In the genomic region with DNA sequence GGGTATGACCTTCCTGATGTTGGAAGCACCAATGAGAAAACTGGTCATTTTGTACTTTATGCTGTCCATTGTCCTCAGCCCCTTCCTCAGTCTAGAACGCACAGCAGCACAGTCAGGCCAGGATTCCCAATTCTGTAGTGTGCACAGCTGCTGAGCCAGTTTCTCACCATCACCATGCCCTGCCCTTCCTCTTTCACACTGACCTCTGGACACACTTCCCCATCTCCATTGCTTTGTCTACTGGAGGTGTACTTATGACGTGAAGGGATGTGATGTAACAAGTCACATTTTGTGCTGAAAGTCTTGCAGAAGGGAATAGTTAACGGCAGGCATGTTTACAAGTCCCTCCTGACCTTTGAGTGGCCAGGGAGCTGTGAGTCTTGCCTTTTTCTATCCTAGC, we compare ENCODE assay signal across 32 mouse cellular contexts. TPM values are rescaled to one million over a fixed set of nuclear protein-coding genes. Genes with fewer than 3 reads are reported as not detected.
DNase-seq lines count a peak whose midpoint lies in the region; ATAC-seq and TF ChIP-seq lines count a peak whose summit lies in the region.
"Had no signal": no experiment of that assay in that cellular context is flagged by ENCODE, and none has a peak within 500 bp of the region (broad histone marks: within the 10 kb centered on the region; RNA-seq: fewer than 3 reads in every experiment).

No protein-coding gene starts in this region.

- ATAC-seq in lung, postnatal 0 days, result peak; percentile 31; the same call in 1 of the 2 replicates
- ATAC-seq in megakaryocyte, adult 5-6 weeks (ENCODE audit: poor library complexity, severe bottlenecking), result peak; percentile 99
- no peak for ATAC-seq in erythroblast, adult 5-6 weeks (replicated peaks; ENCODE audit: low FRiP score, poor library complexity, severe bottlenecking)
- ATAC-seq: forebrain, postnatal 0 days; intestine, embryonic 15.5 days; midbrain, embryonic 15.5 days had no signal

- peaks cover 31% of the 10 kb centered on the region for H3K36me3 ChIP-seq in lung, postnatal 0 days (ENCODE audit: insufficient read depth, low read length)
- H3K36me3 ChIP-seq in splenic B cell, adult 2 months (ENCODE audit: control insufficient read depth, insufficient read depth, low read length, poor library complexity, severe bottlenecking), result peaks cover 3% of the 10 kb centered on the region

- H3K9me3 ChIP-seq in lung, postnatal 0 days (ENCODE audit: low read length), result no peaks in the 10 kb centered on the region
- H3K9me3 ChIP-seq: forebrain, embryonic 12.5 days; G1E; heart, embryonic 13.5 days; hindbrain, embryonic 12.5 days; intestine, embryonic 15.5 days; midbrain, embryonic 10.5 days; midbrain, embryonic 15.5 days; neural tube, embryonic 12.5 days had no signal

- no peak overlapping the region for H3K4me3 ChIP-seq in lung, postnatal 0 days (ENCODE audit: low read depth, low read length)
- H3K4me3 ChIP-seq: forebrain, embryonic 12.5 days; heart, embryonic 13.5 days; hindbrain, embryonic 12.5 days; intestine, embryonic 15.5 days; midbrain, embryonic 10.5 days; midbrain, embryonic 15.5 days; myocyte; neural tube, embryonic 12.5 days had no signal

- intact Hi-C loops in heart, postnatal 10 days (cut with DNase I), result loop anchor here (2.0 to 10.0 kb wide), 2 partner anchors 20 to 354 kb away; no protein-coding TSS in a partner anchor

- DNase-seq in heart, adult 11 months, result peak; percentile 89
- no peak for DNase-seq in heart, postnatal 10 days
- DNase-seq in lung, postnatal 0 days (ENCODE audit: low spot score), result peak; percentile 48
- no peak for DNase-seq in lung, adult 18-20 months
- DNase-seq in splenic B cell, adult 2 months (ENCODE audit: low read depth, low spot score), result peak; percentile 14
- DNase-seq in layer of hippocampus, postnatal 10 days (ENCODE audit: low spot score in 2 of 2), result no peak
- DNase-seq: adrenal gland, postnatal 14 days; cerebellum, adult 11-12 months; cerebellum, adult 9-11 months; forebrain, postnatal 0 days; heart, postnatal 14 days; kidney, adult 2 months; layer of hippocampus, adult 9-11 months; lung, embryonic 14.5 days; right cerebral cortex, postnatal 4 days; thymus, adult 2 months; thymus, postnatal 36 days had no signal

- no peaks in the 10 kb centered on the region for H3K4me1 ChIP-seq in lung, postnatal 0 days (ENCODE audit: insufficient read depth, low read depth, low read length)
- H3K4me1 ChIP-seq: forebrain, embryonic 12.5 days; heart, embryonic 13.5 days; hindbrain, embryonic 12.5 days; intestine, embryonic 15.5 days; midbrain, embryonic 15.5 days; neural tube, embryonic 12.5 days had no signal

- no peak overlapping the region for H3K9ac ChIP-seq in lung, postnatal 0 days (replicated peaks; ENCODE audit: low read depth)
- H3K9ac ChIP-seq: forebrain, embryonic 12.5 days; forebrain, postnatal 0 days; heart, embryonic 13.5 days; hindbrain, embryonic 12.5 days; intestine, embryonic 15.5 days; lung, embryonic 14.5 days; midbrain, embryonic 15.5 days; neural tube, embryonic 12.5 days had no signal

- H3K27me3 ChIP-seq in lung, postnatal 0 days (replicated peaks; ENCODE audit: insufficient read depth, low read length), result no peaks in the 10 kb centered on the region
- no peaks in the 10 kb centered on the region for H3K27me3 ChIP-seq in splenic B cell, adult 2 months (ENCODE audit: control insufficient read depth, insufficient read depth, low read length, poor library complexity, severe bottlenecking)
- H3K27me3 ChIP-seq: forebrain, embryonic 12.5 days; heart, embryonic 13.5 days; hindbrain, embryonic 12.5 days; intestine, embryonic 15.5 days; midbrain, embryonic 15.5 days; neural tube, embryonic 12.5 days had no signal

- H3K4me2 ChIP-seq in lung, postnatal 0 days (replicated peaks; ENCODE audit: low read depth, low read length), result no peak overlapping the region
- H3K4me2 ChIP-seq: forebrain, embryonic 12.5 days; heart, embryonic 13.5 days; hindbrain, embryonic 12.5 days; intestine, embryonic 15.5 days; liver, embryonic 11.5 days; lung, embryonic 14.5 days; midbrain, embryonic 15.5 days; neural tube, embryonic 12.5 days had no signal

- TF ChIP-seq EP300 in lung, postnatal 0 days (IDR thresholded peaks at IDR 0.05), result no peak

- TF ChIP-seq CTCF in lung, postnatal 0 days (IDR thresholded peaks at IDR 0.05), result no peak

- H3K27ac ChIP-seq in lung, postnatal 0 days (ENCODE audit: low read length), result no peak overlapping the region
- H3K27ac ChIP-seq: forebrain, embryonic 12.5 days; heart, embryonic 13.5 days; hindbrain, embryonic 12.5 days; hindbrain, postnatal 0 days; intestine, embryonic 15.5 days; kidney, postnatal 0 days; macrophage; midbrain, embryonic 10.5 days; midbrain, embryonic 15.5 days; neural tube, embryonic 12.5 days had no signal

- 62% methylated on average over 3 of the region's 3 CpGs for WGBS in lung, postnatal 0 days

RNA-seq across cellular contexts. Expression of gene Baz2a, which starts 39.9 kb away (rescaled TPM):
- total RNA-seq in heart, postnatal 10 days (2021), result 10 to 100 TPM; 26.1 to 27.8 TPM
- polyA plus RNA-seq in lung, postnatal 0 days (2015; fragmentation: Nextera tagmentation; extraction: Ambion mirVana), result 11.2 and 11.4 TPM in 2 replicates
- 51.3 and 53.5 TPM in 2 replicates for total RNA-seq in megakaryocyte, adult 5-6 weeks (2015)
- 21.3 and 27.4 TPM in 2 replicates for total RNA-seq in megakaryocyte, adult 5-6 weeks (2017)
- total RNA-seq in erythroblast, adult 5-6 weeks (2015; ENCODE audit: low replicate concordance), result 80.3 and 86.5 TPM in 2 replicates
- 71.0 and 73.5 TPM in 2 replicates for total RNA-seq in erythroblast, adult 5-6 weeks (2017; ENCODE audit: low replicate concordance)
- total RNA-seq in layer of hippocampus, postnatal 10 days (2021), result 10 to 100 TPM; 32.0 to 35.1 TPM

RNA-seq across cellular contexts. Expression of gene Atp5b, which starts 48.2 kb away (rescaled TPM):
- total RNA-seq in heart, postnatal 10 days (2021), result 1,000 to 10,000 TPM; 7,591 to 7,651 TPM
- 1,155 and 1,171 TPM in 2 replicates for polyA plus RNA-seq in lung, postnatal 0 days (2015; fragmentation: Nextera tagmentation; extraction: Ambion mirVana)
- total RNA-seq in megakaryocyte, adult 5-6 weeks (2015), result 902 and 936 TPM in 2 replicates
- 1,533 and 1,600 TPM in 2 replicates for total RNA-seq in megakaryocyte, adult 5-6 weeks (2017)
- 477 and 544 TPM in 2 replicates for total RNA-seq in erythroblast, adult 5-6 weeks (2015; ENCODE audit: low replicate concordance)
- 410 and 537 TPM in 2 replicates for total RNA-seq in erythroblast, adult 5-6 weeks (2017; ENCODE audit: low replicate concordance)
- 1,000 to 10,000 TPM; 1,650 to 1,701 TPM for total RNA-seq in layer of hippocampus, postnatal 10 days (2021)

RNA-seq across cellular contexts. Expression of gene Rbms2, which starts 48.8 kb away (rescaled TPM):
- total RNA-seq in heart, postnatal 10 days (2021), result 10 to 100 TPM; 82.8 to 91.0 TPM
- polyA plus RNA-seq in lung, postnatal 0 days (2015; fragmentation: Nextera tagmentation; extraction: Ambion mirVana), result 26.4 and 28.3 TPM in 2 replicates
- 2.9 and 4.0 TPM in 2 replicates for total RNA-seq in megakaryocyte, adult 5-6 weeks (2015)
- total RNA-seq in megakaryocyte, adult 5-6 weeks (2017), result 1.5 and 5.4 TPM in 2 replicates
- 1.9 and 5.0 TPM in 2 replicates for total RNA-seq in erythroblast, adult 5-6 weeks (2015; ENCODE audit: low replicate concordance)
- total RNA-seq in erythroblast, adult 5-6 weeks (2017; ENCODE audit: low replicate concordance), result 0.51 and 6.8 TPM in 2 replicates
- 10 to 100 TPM; 11.3 to 16.1 TPM for total RNA-seq in layer of hippocampus, postnatal 10 days (2021)

Comparison
In these comparisons a context has a peak if more than half of its experiments do, and no peak if none do; other contexts are left out.
1. DNase-seq: peak in heart, adult 11 months (single experiment), lung, postnatal 0 days (single experiment) and splenic B cell, adult 2 months (single experiment); none in heart, postnatal 10 days (0 of 2), lung, adult 18-20 months (0 of 2) and layer of hippocampus, postnatal 10 days (0 of 2).
2. RNA of gene Atp5b, which starts 48.2 kb away (total RNA-seq): 7,591 to 7,651 TPM in heart, postnatal 10 days; 1,650 to 1,701 TPM in layer of hippocampus, postnatal 10 days, 902 to 1,600 TPM in megakaryocyte, adult 5-6 weeks and 410 to 544 TPM in erythroblast, adult 5-6 weeks; every median in the first group is over 4 times any median in the second.
3. RNA of gene Rbms2, which starts 48.8 kb away (total RNA-seq): 82.8 to 91.0 TPM in heart, postnatal 10 days; 11.3 to 16.1 TPM in layer of hippocampus, postnatal 10 days, 0.51 to 6.8 TPM in erythroblast, adult 5-6 weeks and 1.5 to 5.4 TPM in megakaryocyte, adult 5-6 weeks; every median in the first group is over 4 times any median in the second.